Mouse (Mus musculus): ENCODE data around the gene Smurf2. TPM values are rescaled to one million over a fixed set of nuclear protein-coding genes. Genes with fewer than 3 reads are reported as not detected.

Smurf2 gene
- total and polyA plus RNA-seq, 3 experiments, result 9.5 to 41.0 (median 39.9) TPM

- no peaks in the 10 kb centered on the region for H3K36me3 ChIP-seq (ENCODE audit: control insufficient read depth, insufficient read depth, low read length)
- WGBS, result 86% methylated on average over 4 of the region's 4 CpGs
- no peak for TF ChIP-seq POLR2A (IDR thresholded peaks at IDR 0.05; ENCODE audit: insufficient read depth, low read depth, low read length)
- TF ChIP-seq CTCF (IDR thresholded peaks at IDR 0.05), result no peak
- no peak for TF ChIP-seq EP300 (IDR thresholded peaks at IDR 0.05; ENCODE audit: insufficient read depth, low read depth, low read length)
- H3K4me3 ChIP-seq, result no peak overlapping the region
- DNase-seq, result no peak
- no peaks in the 10 kb centered on the region for H3K79me2 ChIP-seq (replicated peaks; ENCODE audit: control insufficient read depth, insufficient read depth, low read length)
- no peak overlapping the region for H3K9ac ChIP-seq (ENCODE audit: low read depth, low read length)
- intact Hi-C loops (cut with DNase I), result no loop called here
- no peak overlapping the region for H3K27ac ChIP-seq
- H3K4me1 ChIP-seq (ENCODE audit: control insufficient read depth, insufficient read depth, low read length), result no peaks in the 10 kb centered on the region
- no peaks in the 10 kb centered on the region for H3K27me3 ChIP-seq (ENCODE audit: control insufficient read depth, insufficient read depth, low read length)
Measured at GRCm38 (mm10) chr11:106926732-106927131, 6.2 kb upstream of the Smurf2 start.

DNA sequence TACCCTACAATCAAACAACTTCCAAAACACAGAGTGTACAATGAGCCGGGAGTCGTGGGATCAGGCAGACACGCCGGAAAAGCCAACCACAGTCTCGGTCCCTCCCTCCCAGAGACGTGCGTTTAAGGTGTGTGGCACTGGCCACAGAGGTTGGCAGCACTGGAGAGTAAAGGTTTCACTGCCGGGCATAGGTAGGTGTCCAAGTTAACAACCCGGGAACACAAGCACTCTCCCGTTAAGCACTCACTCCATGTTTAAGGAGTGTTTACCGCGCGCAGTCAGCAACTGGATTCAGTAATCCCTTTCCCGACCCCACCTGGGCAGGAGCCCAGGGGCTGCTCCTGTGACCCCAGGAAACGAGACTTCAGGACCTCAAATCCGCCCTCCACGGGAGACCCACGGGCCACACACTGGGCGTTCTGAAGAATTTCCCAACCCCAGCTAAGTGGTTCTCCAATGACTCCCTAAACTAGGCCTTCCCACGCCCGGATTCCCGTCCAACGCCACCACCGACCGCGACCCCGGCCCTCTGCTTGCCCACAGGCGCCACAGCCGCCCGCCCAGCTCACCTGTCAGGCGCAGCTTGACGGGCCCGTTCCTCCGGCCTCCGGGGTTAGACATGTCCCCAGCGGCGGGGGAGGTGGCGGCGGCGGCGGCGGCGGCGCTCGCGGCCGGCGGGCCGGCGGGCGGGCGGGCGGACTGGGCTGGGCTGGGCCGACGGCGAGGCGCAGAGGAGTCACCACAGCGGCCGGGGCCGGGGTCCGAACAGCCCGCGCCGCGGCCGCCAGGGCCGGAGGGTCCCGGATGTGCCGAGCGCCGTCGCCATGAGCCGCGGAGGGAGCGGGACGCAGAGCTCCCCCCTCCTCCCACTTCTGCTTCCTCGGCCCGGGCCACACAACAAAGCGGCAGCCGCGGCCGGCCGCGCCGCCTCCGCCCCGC, 634 bp downstream of the Smurf2 start:
- Histone ChIP-seq H3K27ac (peak overlapping the region; percentile 96), H3K27me3 (ENCODE audit: control insufficient read depth, insufficient read depth, low read length) (no peaks in the 10 kb centered on the region), H3K79me2 (replicated peaks; ENCODE audit: control insufficient read depth, insufficient read depth, low read length) (0 out of 2 replicates have a peak, but pooled peaks cover 2% of the 10 kb centered on the region), H3K4me3 (peak overlapping the region; percentile 93), H3K4me1 (ENCODE audit: control insufficient read depth, insufficient read depth, low read length) (peaks cover 5% of the 10 kb centered on the region), H3K9ac (ENCODE audit: low read depth, low read length) (peak overlapping the region; percentile 96), H3K36me3 (ENCODE audit: control insufficient read depth, insufficient read depth, low read length) (peaks cover 6% of the 10 kb centered on the region)
- intact Hi-C loops (cut with DNase I), result loop anchor here (2.0 to 5.0 kb wide), 4 partner anchors 37 to 133 kb away; partner anchors contain the start of genes Cep95 and Ddx5
- under 1% methylated on average over 80 of the region's 87 CpGs for WGBS
- peak in 1 of 2 experiments; percentile 53 for DNase-seq
- TF ChIP-seq EP300 (IDR thresholded peaks at IDR 0.05; ENCODE audit: insufficient read depth, low read depth, low read length) (no peak), CTCF (IDR thresholded peaks at IDR 0.05) (no peak), POLR2A (IDR thresholded peaks at IDR 0.05; ENCODE audit: insufficient read depth, low read depth, low read length) (no peak)

- intact Hi-C loops (cut with DNase I), result no loop called here
- H3K27me3 ChIP-seq (ENCODE audit: control insufficient read depth, insufficient read depth, low read length), result no peaks in the 10 kb centered on the region
- H3K27ac ChIP-seq, result peak overlapping the region; percentile 96
- peak overlapping the region; percentile 96; the same call in 1 of the 2 replicates for H3K9ac ChIP-seq (ENCODE audit: low read depth, low read length)
- peaks cover 6% of the 10 kb centered on the region for H3K36me3 ChIP-seq (ENCODE audit: control insufficient read depth, insufficient read depth, low read length)
- no peak for TF ChIP-seq POLR2A (IDR thresholded peaks at IDR 0.05; ENCODE audit: insufficient read depth, low read depth, low read length)
- no peak for TF ChIP-seq CTCF (IDR thresholded peaks at IDR 0.05)
- no peak for TF ChIP-seq EP300 (IDR thresholded peaks at IDR 0.05; ENCODE audit: insufficient read depth, low read depth, low read length)
- no peak for DNase-seq
- H3K4me3 ChIP-seq, result peak overlapping the region; percentile 93
- H3K79me2 ChIP-seq (replicated peaks; ENCODE audit: control insufficient read depth, insufficient read depth, low read length), result peaks cover 4% of the 10 kb centered on the region; the same call in 1 of the 2 replicates
- WGBS, result 17% methylated on average over 8 of the region's 8 CpGs
- peaks cover 5% of the 10 kb centered on the region for H3K4me1 ChIP-seq (ENCODE audit: control insufficient read depth, insufficient read depth, low read length)
Measured at GRCm38 (mm10) chr11:106918901-106919300, 1.6 kb downstream of the Smurf2 start.

- no peak for TF ChIP-seq EP300 (IDR thresholded peaks at IDR 0.05; ENCODE audit: insufficient read depth, low read depth, low read length)
- peak; percentile 81 for TF ChIP-seq CTCF (IDR thresholded peaks at IDR 0.05)
- TF ChIP-seq POLR2A (IDR thresholded peaks at IDR 0.05; ENCODE audit: insufficient read depth, low read depth, low read length), result no peak
- H3K27ac ChIP-seq, result no peak overlapping the region
- intact Hi-C loops (cut with DNase I), result loop anchor here (2.0 kb wide), 1 partner anchor 58 kb away; no protein-coding TSS in a partner anchor
- H3K27me3 ChIP-seq (ENCODE audit: control insufficient read depth, insufficient read depth, low read length), result no peaks in the 10 kb centered on the region
- no peak overlapping the region for H3K9ac ChIP-seq (ENCODE audit: low read depth, low read length)
- no peak for DNase-seq
- H3K4me3 ChIP-seq, result no peak overlapping the region
- H3K36me3 ChIP-seq (ENCODE audit: control insufficient read depth, insufficient read depth, low read length), result peaks cover 5% of the 10 kb centered on the region
- H3K79me2 ChIP-seq (replicated peaks; ENCODE audit: control insufficient read depth, insufficient read depth, low read length), result peaks cover 7% of the 10 kb centered on the region; the same call in 1 of the 2 replicates
- no peaks in the 10 kb centered on the region; the same call in 1 of the 2 replicates for H3K4me1 ChIP-seq (ENCODE audit: control insufficient read depth, insufficient read depth, low read length)
Measured at GRCm38 (mm10) chr11:106911257-106911656, 9.3 kb downstream of the Smurf2 start.

GRCm38 (mm10) chr11:106908016-106908415, 12.5 kb downstream of the Smurf2 start:
- peaks cover 6% of the 10 kb centered on the region; the same call in 1 of the 2 replicates for H3K79me2 ChIP-seq (replicated peaks; ENCODE audit: control insufficient read depth, insufficient read depth, low read length)
- no peak overlapping the region for H3K9ac ChIP-seq (ENCODE audit: low read depth, low read length)
- H3K27ac ChIP-seq, result no peak overlapping the region
- no peaks in the 10 kb centered on the region for H3K27me3 ChIP-seq (ENCODE audit: control insufficient read depth, insufficient read depth, low read length)
- TF ChIP-seq CTCF (IDR thresholded peaks at IDR 0.05) (no peak), POLR2A (IDR thresholded peaks at IDR 0.05; ENCODE audit: insufficient read depth, low read depth, low read length) (no peak), EP300 (IDR thresholded peaks at IDR 0.05; ENCODE audit: insufficient read depth, low read depth, low read length) (no peak)
- no peak for DNase-seq
- intact Hi-C loops (cut with DNase I), result no loop called here
- peaks cover 7% of the 10 kb centered on the region for H3K36me3 ChIP-seq (ENCODE audit: control insufficient read depth, insufficient read depth, low read length)
- H3K4me3 ChIP-seq, result no peak overlapping the region
- peaks cover 2% of the 10 kb centered on the region for H3K4me1 ChIP-seq (ENCODE audit: control insufficient read depth, insufficient read depth, low read length)

DNA sequence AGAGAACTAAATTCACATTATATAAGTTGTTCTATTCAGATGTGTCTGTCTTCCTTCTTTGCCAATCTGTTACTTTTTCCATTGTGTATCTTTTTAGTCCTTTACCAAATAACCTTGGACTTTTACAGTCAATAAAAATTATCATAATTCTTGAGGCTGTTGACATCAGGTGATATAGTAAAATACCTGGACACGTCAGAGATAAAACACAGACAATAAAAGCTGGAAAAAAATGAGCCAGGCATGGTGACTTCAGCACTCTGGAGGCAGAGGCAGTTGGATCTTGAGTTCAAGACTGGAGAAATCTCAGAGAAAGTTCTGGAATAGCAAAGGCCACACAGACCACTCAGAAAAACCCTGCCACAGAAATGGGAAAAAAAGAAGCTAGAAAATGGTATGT, 13.3 kb downstream of the Smurf2 start:
- WGBS, result 82% methylated on average over 1 of the region's 1 CpGs
- no peaks in the 10 kb centered on the region for H3K27me3 ChIP-seq (ENCODE audit: control insufficient read depth, insufficient read depth, low read length)
- no peak overlapping the region for H3K4me3 ChIP-seq
- no peak overlapping the region for H3K27ac ChIP-seq
- no peak overlapping the region for H3K9ac ChIP-seq (ENCODE audit: low read depth, low read length)
- intact Hi-C loops (cut with DNase I), result no loop called here
- no peak for TF ChIP-seq CTCF (IDR thresholded peaks at IDR 0.05)
- TF ChIP-seq POLR2A (IDR thresholded peaks at IDR 0.05; ENCODE audit: insufficient read depth, low read depth, low read length), result no peak
- no peak for TF ChIP-seq EP300 (IDR thresholded peaks at IDR 0.05; ENCODE audit: insufficient read depth, low read depth, low read length)
- peaks cover 7% of the 10 kb centered on the region for H3K36me3 ChIP-seq (ENCODE audit: control insufficient read depth, insufficient read depth, low read length)
- no peak for DNase-seq
- peaks cover 2% of the 10 kb centered on the region for H3K4me1 ChIP-seq (ENCODE audit: control insufficient read depth, insufficient read depth, low read length)
- peaks cover 6% of the 10 kb centered on the region; the same call in 1 of the 2 replicates for H3K79me2 ChIP-seq (replicated peaks; ENCODE audit: control insufficient read depth, insufficient read depth, low read length)
